Mouse (Mus musculus) erythroblast, embryonic 14.5 days (primary cell): ENCODE data around the gene Col6a5.

Experiments
- GATA1 ChIP-seq: IDR thresholded peaks from 2 replicates; pipeline ENCODE4 v1.6.1; 2012; ENCODE audit warnings: low read length, inconsistent platforms, mixed read lengths
- TAL1 ChIP-seq: IDR thresholded peaks from 3 replicates; pipeline ENCODE4 v1.6.1; 2012; ENCODE audit warnings: low read length, inconsistent platforms, mixed read lengths

GRCm38 (mm10) chr9:105831291-105831690 lies 129.2 kb downstream of the Col6a5 start:
- TF ChIP-seq GATA1 (no peak), TAL1 (no peak)
